In genomic region chr11:73193047-73193446, GRCm38 (mm10) we compare ENCODE assay signal across 14 mouse cellular contexts. TPM values are rescaled to one million over a fixed set of nuclear protein-coding genes. Genes with fewer than 3 reads are reported as not detected.
DNase-seq lines count a peak whose midpoint lies in the region; ATAC-seq lines count a peak whose summit lies in the region.
"Had no signal": no experiment of that assay in that cellular context is flagged by ENCODE, and none has a peak within 500 bp of the region (broad histone marks: within the 10 kb centered on the region; RNA-seq: fewer than 3 reads in every experiment).

No protein-coding gene starts in this region.

- WGBS in macrophage (ENCODE audit: missing documents): 23% methylated on average over 6 of the region's 6 CpGs
- 80% methylated on average over 6 of the region's 6 CpGs for WGBS in hindbrain, embryonic 16.5 days

- H3K4me2 ChIP-seq in hindbrain, embryonic 16.5 days (ENCODE audit: low read length): no peak overlapping the region
- H3K4me2 ChIP-seq: embryonic facial prominence, embryonic 13.5 days; forebrain, embryonic 13.5 days; kidney, embryonic 15.5 days; limb, embryonic 15.5 days had no signal

- H3K9me3 ChIP-seq in hindbrain, embryonic 16.5 days (ENCODE audit: control insufficient read depth, low read length): no peaks in the 10 kb centered on the region
- H3K9me3 ChIP-seq: embryonic facial prominence, embryonic 13.5 days; forebrain, embryonic 13.5 days; kidney, embryonic 15.5 days; limb, embryonic 15.5 days had no signal

- no peak overlapping the region for H3K9ac ChIP-seq in hindbrain, embryonic 16.5 days (ENCODE audit: low read depth, low read length)
- H3K9ac ChIP-seq: embryonic facial prominence, embryonic 13.5 days; forebrain, embryonic 13.5 days; kidney, embryonic 15.5 days; limb, embryonic 15.5 days had no signal

- peaks cover 28% of the 10 kb centered on the region for H3K79me2 ChIP-seq in macrophage (ENCODE audit: inconsistent target)

- peak; percentile 84 for ATAC-seq in cerebellum, adult (ENCODE audit: insufficient number of reproducible peaks, low FRiP score, low TSS enrichment)
- ATAC-seq in hindbrain, embryonic 16.5 days: no peak
- ATAC-seq: forebrain, embryonic 13.5 days had no signal

- H3K36me3 ChIP-seq in macrophage (ENCODE audit: inconsistent target): peaks cover 45% of the 10 kb centered on the region
- peaks cover 13% of the 10 kb centered on the region; the same call in 1 of the 2 replicates for H3K36me3 ChIP-seq in hindbrain, embryonic 16.5 days (ENCODE audit: control insufficient read depth, insufficient read depth, low read length)

- peaks cover 4% of the 10 kb centered on the region for H3K4me1 ChIP-seq in hindbrain, embryonic 16.5 days (ENCODE audit: control insufficient read depth, insufficient read depth, low read depth, low read length)

- no peak for DNase-seq in cerebellum, postnatal 4 days (ENCODE audit: low spot score in 2 of 2)
- DNase-seq in 416B (ENCODE audit: low read depth): peak; percentile 57
- DNase-seq in cerebellum, adult 11-12 months: peak; percentile 82
- no peak for DNase-seq in thymus, postnatal 25 days
- no peak for DNase-seq in embryo, embryonic 11 days
- DNase-seq: gastrocnemius, postnatal 36 days had no signal

- H3K4me3 ChIP-seq in macrophage (ENCODE audit: inconsistent target): no peak overlapping the region
- no peak overlapping the region for H3K4me3 ChIP-seq in hindbrain, embryonic 16.5 days (ENCODE audit: low read length)
- H3K4me3 ChIP-seq: embryonic facial prominence, embryonic 13.5 days; forebrain, embryonic 13.5 days; kidney, embryonic 15.5 days; limb, embryonic 15.5 days had no signal

- H3K27me3 ChIP-seq in hindbrain, embryonic 16.5 days (replicated peaks; ENCODE audit: control insufficient read depth, insufficient read depth, low read length): no peaks in the 10 kb centered on the region
- H3K27me3 ChIP-seq: embryonic facial prominence, embryonic 13.5 days; forebrain, embryonic 13.5 days; kidney, embryonic 15.5 days; limb, embryonic 15.5 days had no signal

- peak overlapping the region; percentile 42 for H3K27ac ChIP-seq in macrophage
- no peak overlapping the region for H3K27ac ChIP-seq in hindbrain, embryonic 16.5 days (ENCODE audit: low read depth, low read length)
- H3K27ac ChIP-seq: embryonic facial prominence, embryonic 13.5 days; forebrain, embryonic 13.5 days; kidney, embryonic 15.5 days; limb, embryonic 15.5 days; stomach, postnatal 0 days had no signal

RNA-seq across cellular contexts. Expression of gene Ctns, which starts 5.8 kb away (rescaled TPM):
- 100 to 1,000 TPM in 1 of 26 experiments, 10 to 100 TPM in 25; 14.4 to 106 (median 40.0) TPM for total RNA-seq in macrophage (2018; cell fraction: chromatin; rRNA removed)
- 10 to 100 TPM; 21.6 to 71.3 (median 33.0) TPM for total RNA-seq in macrophage (2018; cell fraction: cytosol; rRNA removed)
- total RNA-seq in macrophage (2018; cell fraction: nucleus; rRNA removed): 100 to 1,000 TPM in 5 of 26 experiments, 10 to 100 TPM in 21; 23.7 to 128 (median 60.2) TPM
- polyA plus RNA-seq in macrophage (2018): 28.3 to 65.1 TPM (median 44.3 TPM) in 3 replicates
- polyA plus RNA-seq in hindbrain, embryonic 16.5 days (2015; fragmentation: Nextera tagmentation; extraction: Ambion mirVana): 17.4 and 21.5 TPM in 2 replicates

RNA-seq across cellular contexts. Expression of gene Shpk, which starts 6.2 kb away (rescaled TPM):
- 10 to 100 TPM in 1 of 26 experiments, 1 to 10 TPM in 19, under 1 TPM in 6; 0.21 to 10.4 (median 4.2) TPM for total RNA-seq in macrophage (2018; cell fraction: chromatin; rRNA removed)
- 1 to 10 TPM; 1.2 to 4.9 (median 4.0) TPM for total RNA-seq in macrophage (2018; cell fraction: cytosol; rRNA removed)
- total RNA-seq in macrophage (2018; cell fraction: nucleus; rRNA removed): 1 to 10 TPM in 23 of 26 experiments, under 1 TPM in 3; 0.38 to 9.6 (median 4.4) TPM
- 3.1 to 4.5 TPM (median 3.4 TPM) in 3 replicates for polyA plus RNA-seq in macrophage (2018)
- polyA plus RNA-seq in hindbrain, embryonic 16.5 days (2015; fragmentation: Nextera tagmentation; extraction: Ambion mirVana): 2.5 and 3.0 TPM in 2 replicates

RNA-seq across cellular contexts. Expression of gene Tax1bp3, which starts 16.2 kb away (rescaled TPM):
- total RNA-seq in macrophage (2018; cell fraction: chromatin; rRNA removed): 10 to 100 TPM in 20 of 26 experiments, 1 to 10 TPM in 6; 2.8 to 30.3 (median 13.4) TPM
- 10 to 100 TPM; 23.9 to 50.8 (median 36.4) TPM for total RNA-seq in macrophage (2018; cell fraction: cytosol; rRNA removed)
- total RNA-seq in macrophage (2018; cell fraction: nucleus; rRNA removed): 10 to 100 TPM in 21 of 26 experiments, 1 to 10 TPM in 5; 7.3 to 26.7 (median 16.3) TPM
- 31.5 to 54.1 TPM (median 45.7 TPM) in 3 replicates for polyA plus RNA-seq in macrophage (2018)
- 120 and 129 TPM in 2 replicates for polyA plus RNA-seq in hindbrain, embryonic 16.5 days (2015; fragmentation: Nextera tagmentation; extraction: Ambion mirVana)

RNA-seq across cellular contexts. Expression of gene Emc6, which starts 16.2 kb away (rescaled TPM):
- total RNA-seq in macrophage (2018; cell fraction: chromatin; rRNA removed): 10 to 100 TPM in 4 of 26 experiments, 1 to 10 TPM in 22; 2.5 to 11.7 (median 7.7) TPM
- total RNA-seq in macrophage (2018; cell fraction: cytosol; rRNA removed): 10 to 100 TPM; 27.5 to 39.7 (median 34.7) TPM
- 10 to 100 TPM in 24 of 26 experiments, 1 to 10 TPM in 2; 7.9 to 32.0 (median 16.5) TPM for total RNA-seq in macrophage (2018; cell fraction: nucleus; rRNA removed)
- polyA plus RNA-seq in macrophage (2018): 17.6 to 52.2 TPM (median 32.5 TPM) in 3 replicates
- polyA plus RNA-seq in hindbrain, embryonic 16.5 days (2015; fragmentation: Nextera tagmentation; extraction: Ambion mirVana): 141 and 145 TPM in 2 replicates

RNA-seq across cellular contexts. Expression of gene P2rx5, which starts 32.8 kb away (rescaled TPM):
- total RNA-seq in macrophage (2018; cell fraction: chromatin; rRNA removed): 1 to 10 TPM in 4 of 26 experiments, under 1 TPM in 9, not detected in 13; 0.25 to 1.3 (median 0.68) TPM
- under 1 TPM in 23 of 26 experiments, not detected in 3; 0.06 to 0.53 (median 0.14) TPM for total RNA-seq in macrophage (2018; cell fraction: cytosol; rRNA removed)
- 1 to 10 TPM in 3 of 26 experiments, under 1 TPM in 19, not detected in 4; 0.25 to 1.8 (median 0.70) TPM for total RNA-seq in macrophage (2018; cell fraction: nucleus; rRNA removed)
- polyA plus RNA-seq in macrophage (2018): 0.08 to 0.42 TPM in 2 of 3 replicates, not detected in the other
- 0.39 and 0.60 TPM in 2 replicates for polyA plus RNA-seq in hindbrain, embryonic 16.5 days (2015; fragmentation: Nextera tagmentation; extraction: Ambion mirVana)

Comparison
In these comparisons a context has a peak if more than half of its experiments do, and no peak if none do; other contexts are left out.
1. DNase-seq: peak in 416B (single experiment) and cerebellum, adult 11-12 months (single experiment); none in cerebellum, postnatal 4 days (0 of 2), thymus, postnatal 25 days (single experiment) and embryo, embryonic 11 days (single experiment).